Mouse (Mus musculus): ENCODE measurements around the gene Vav3. TPM values are rescaled to one million over a fixed set of nuclear protein-coding genes. Genes with fewer than 3 reads are reported as not detected.

The Vav3 gene
- polyA plus RNA-seq, 2 experiments: 10.8 to 33.0 TPM

DNA sequence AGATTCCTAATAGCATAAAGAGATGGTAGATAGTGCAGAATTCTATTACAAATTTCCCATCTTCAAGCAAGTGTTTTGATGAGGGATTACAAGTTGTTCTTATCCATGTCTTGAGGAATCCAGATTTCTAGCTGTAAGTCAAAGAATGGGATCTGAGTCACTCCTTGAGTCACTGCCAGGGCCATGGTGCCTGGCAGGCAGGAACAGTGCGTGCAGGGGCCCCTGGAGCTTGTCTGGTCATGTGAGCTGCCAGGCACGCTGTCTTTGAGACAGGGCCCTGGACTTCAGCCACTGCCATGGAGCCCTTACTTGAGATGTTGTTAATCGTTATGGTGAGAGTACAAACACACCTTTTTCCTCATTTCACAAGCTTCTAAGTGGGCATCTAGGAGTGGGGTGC, 129.0 kb downstream of the Vav3 start:
- H3K27me3 ChIP-seq (ENCODE audit: control insufficient read depth, insufficient read depth, low read length): no peaks in the 10 kb centered on the region
- H3K9ac ChIP-seq (ENCODE audit: low read depth, low read length, severe bottlenecking): no peak overlapping the region
- H3K4me3 ChIP-seq (replicated peaks; ENCODE audit: low read length): no peak overlapping the region
- TF ChIP-seq POLR2A (IDR thresholded peaks at IDR 0.05; ENCODE audit: borderline replicate concordance, extremely low read depth, insufficient read depth, insufficient read length): no peak
- ATAC-seq (ENCODE audit: low FRiP score, low read depth) (no peak), DNase-seq (ENCODE audit: low spot score) (no peak)
- H3K4me2 ChIP-seq (replicated peaks; ENCODE audit: low read depth, low read length, severe bottlenecking): no peak overlapping the region
- no peaks in the 10 kb centered on the region for H3K9me3 ChIP-seq (ENCODE audit: control insufficient read depth, low read length)
- WGBS: 61% methylated on average over 3 of the region's 3 CpGs
- no peaks in the 10 kb centered on the region for H3K36me3 ChIP-seq (ENCODE audit: control insufficient read depth, insufficient read depth, low read length)
- no peak overlapping the region for H3K27ac ChIP-seq (replicated peaks; ENCODE audit: low read depth, low read length)
- 0 out of 2 replicates have a peak, but pooled peaks cover 3% of the 10 kb centered on the region for H3K4me1 ChIP-seq (ENCODE audit: control insufficient read depth, insufficient read depth, low read length)

DNA sequence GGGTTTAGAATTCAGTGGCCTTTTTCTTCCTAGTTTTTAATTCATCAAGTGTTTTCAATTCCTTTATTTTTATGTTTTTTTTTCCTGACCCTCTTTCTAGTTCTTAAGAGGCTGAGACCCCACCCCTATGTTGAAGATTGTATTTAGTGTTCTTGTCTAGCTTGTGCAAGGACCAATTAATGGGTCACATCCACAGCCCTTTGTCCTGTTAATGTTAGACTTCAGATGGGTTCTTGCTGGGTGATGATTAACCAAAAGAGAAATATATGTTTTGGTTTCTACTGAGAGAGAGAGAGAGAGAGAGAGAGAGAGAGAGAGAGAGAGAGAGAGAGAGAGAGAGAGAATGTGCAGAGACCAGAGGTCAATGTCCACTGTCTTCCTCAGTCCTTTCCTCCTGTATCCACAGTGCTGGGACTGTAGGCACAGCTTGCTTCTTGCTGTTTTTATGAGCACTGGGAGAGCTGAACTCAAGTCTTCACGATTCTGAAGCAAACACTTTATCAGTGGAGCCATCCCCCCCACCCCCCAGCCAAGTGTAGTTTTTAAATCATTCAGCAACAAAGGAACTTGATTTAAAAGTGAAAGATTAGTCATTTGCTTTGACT, 130.3 kb downstream of the Vav3 start:
- DNase-seq (ENCODE audit: low spot score) (no peak), ATAC-seq (ENCODE audit: low FRiP score, low read depth) (no peak)
- Histone ChIP-seq H3K27me3 (ENCODE audit: control insufficient read depth, insufficient read depth, low read length) (no peaks in the 10 kb centered on the region), H3K4me3 (replicated peaks; ENCODE audit: low read length) (no peak overlapping the region), H3K9me3 (ENCODE audit: control insufficient read depth, low read length) (no peaks in the 10 kb centered on the region), H3K4me1 (ENCODE audit: control insufficient read depth, insufficient read depth, low read length) (0 out of 2 replicates have a peak, but pooled peaks cover 3% of the 10 kb centered on the region), H3K36me3 (ENCODE audit: control insufficient read depth, insufficient read depth, low read length) (no peaks in the 10 kb centered on the region), H3K27ac (replicated peaks; ENCODE audit: low read depth, low read length) (no peak overlapping the region), H3K4me2 (replicated peaks; ENCODE audit: low read depth, low read length, severe bottlenecking) (no peak overlapping the region), H3K9ac (ENCODE audit: low read depth, low read length, severe bottlenecking) (no peak overlapping the region)
- WGBS: 32% methylated on average over 1 of the region's 1 CpGs
- TF ChIP-seq POLR2A (IDR thresholded peaks at IDR 0.05; ENCODE audit: borderline replicate concordance, extremely low read depth, insufficient read depth, insufficient read length): no peak

GRCm38 (mm10) chr3:109476521-109476920, 136.1 kb downstream of the Vav3 start:
- no peak overlapping the region for H3K4me2 ChIP-seq (replicated peaks; ENCODE audit: low read depth, low read length, severe bottlenecking)
- H3K9ac ChIP-seq (ENCODE audit: low read depth, low read length, severe bottlenecking): no peak overlapping the region
- 65% methylated on average over 8 of the region's 8 CpGs for WGBS
- 0 out of 2 replicates have a peak, but pooled peaks cover 4% of the 10 kb centered on the region for H3K4me1 ChIP-seq (ENCODE audit: control insufficient read depth, insufficient read depth, low read length)
- H3K9me3 ChIP-seq (ENCODE audit: control insufficient read depth, low read length): no peaks in the 10 kb centered on the region
- no peak for DNase-seq (ENCODE audit: low spot score)
- TF ChIP-seq POLR2A (IDR thresholded peaks at IDR 0.05; ENCODE audit: borderline replicate concordance, extremely low read depth, insufficient read depth, insufficient read length): no peak
- no peak overlapping the region for H3K27ac ChIP-seq (replicated peaks; ENCODE audit: low read depth, low read length)
- no peaks in the 10 kb centered on the region for H3K27me3 ChIP-seq (ENCODE audit: control insufficient read depth, insufficient read depth, low read length)
- no peak overlapping the region for H3K4me3 ChIP-seq (replicated peaks; ENCODE audit: low read length)
- H3K36me3 ChIP-seq (ENCODE audit: control insufficient read depth, insufficient read depth, low read length): no peaks in the 10 kb centered on the region
- ATAC-seq (ENCODE audit: low FRiP score, low read depth): no peak

- TF ChIP-seq POLR2A (IDR thresholded peaks at IDR 0.05; ENCODE audit: borderline replicate concordance, extremely low read depth, insufficient read depth, insufficient read length): no peak
- no peak for DNase-seq (ENCODE audit: low spot score)
- 0 out of 2 replicates have a peak, but pooled peaks cover 4% of the 10 kb centered on the region for H3K4me1 ChIP-seq (ENCODE audit: control insufficient read depth, insufficient read depth, low read length)
- no peaks in the 10 kb centered on the region for H3K9me3 ChIP-seq (ENCODE audit: control insufficient read depth, low read length)
- no peak overlapping the region for H3K9ac ChIP-seq (ENCODE audit: low read depth, low read length, severe bottlenecking)
- no peak overlapping the region for H3K4me2 ChIP-seq (replicated peaks; ENCODE audit: low read depth, low read length, severe bottlenecking)
- H3K27me3 ChIP-seq (ENCODE audit: control insufficient read depth, insufficient read depth, low read length): no peaks in the 10 kb centered on the region
- WGBS: 65% methylated on average over 4 of the region's 4 CpGs
- ATAC-seq (ENCODE audit: low FRiP score, low read depth): no peak
- H3K4me3 ChIP-seq (replicated peaks; ENCODE audit: low read length): no peak overlapping the region
- no peaks in the 10 kb centered on the region for H3K36me3 ChIP-seq (ENCODE audit: control insufficient read depth, insufficient read depth, low read length)
- H3K27ac ChIP-seq (replicated peaks; ENCODE audit: low read depth, low read length): no peak overlapping the region
Measured at GRCm38 (mm10) chr3:109478297-109478696, 137.8 kb downstream of the Vav3 start.

DNA sequence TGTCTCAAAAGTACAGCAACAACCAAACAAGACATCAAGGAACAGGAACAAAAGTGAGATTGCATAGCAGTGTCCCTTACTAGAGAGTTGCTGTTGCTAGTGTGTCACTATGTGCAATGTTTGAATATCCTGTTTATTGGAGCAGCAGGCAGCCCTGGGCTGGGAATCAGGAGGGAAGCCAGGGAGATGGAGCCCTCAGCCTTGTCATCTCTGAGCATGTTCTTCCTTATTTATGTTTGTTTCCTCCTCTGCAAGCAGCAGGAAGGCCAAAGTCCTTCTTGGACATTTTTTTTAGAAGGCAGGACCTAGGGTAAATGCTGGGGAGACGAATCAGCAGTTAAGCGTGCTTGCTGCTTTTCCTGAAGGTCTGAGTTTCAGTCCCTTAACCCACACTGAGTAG, 140.2 kb downstream of the Vav3 start:
- ATAC-seq (ENCODE audit: low FRiP score, low read depth): no peak
- Histone ChIP-seq H3K36me3 (ENCODE audit: control insufficient read depth, insufficient read depth, low read length) (no peaks in the 10 kb centered on the region), H3K4me3 (replicated peaks; ENCODE audit: low read length) (no peak overlapping the region), H3K4me1 (ENCODE audit: control insufficient read depth, insufficient read depth, low read length) (0 out of 2 replicates have a peak, but pooled peaks cover 4% of the 10 kb centered on the region), H3K4me2 (replicated peaks; ENCODE audit: low read depth, low read length, severe bottlenecking) (no peak overlapping the region), H3K27me3 (ENCODE audit: control insufficient read depth, insufficient read depth, low read length) (no peaks in the 10 kb centered on the region), H3K9ac (ENCODE audit: low read depth, low read length, severe bottlenecking) (no peak overlapping the region), H3K9me3 (ENCODE audit: control insufficient read depth, low read length) (no peaks in the 10 kb centered on the region), H3K27ac (replicated peaks; ENCODE audit: low read depth, low read length) (no peak overlapping the region)
- no peak for DNase-seq (ENCODE audit: low spot score)
- 86% methylated on average over 2 of the region's 2 CpGs for WGBS
- TF ChIP-seq POLR2A (IDR thresholded peaks at IDR 0.05; ENCODE audit: borderline replicate concordance, extremely low read depth, insufficient read depth, insufficient read length): no peak

Data from limb, embryonic 14.5 days (tissue).